Mouse (Mus musculus) T-helper 1 cell (primary cell): ENCODE measurements around the gene Col5a1.

Experiments used
- in situ Hi-C: fragments of 300-600 bp; cut with MboI, MseI; formaldehyde crosslinking; loops from one replicate; pipeline ENCODE4 v1.15.1; 2025; ENCODE audit warnings: high pct_unique_total_duplicates

Gene Col5a1

GRCm38 (mm10) chr2:27885456-27886147 is 623 bp upstream of the Col5a1 start:
- in situ Hi-C loops, result no loop called here

GRCm38 (mm10) chr2:27886608-27887460 is 609 bp downstream of the Col5a1 start:
- in situ Hi-C loops, result no loop called here

- in situ Hi-C loops, result no loop called here
Observed at GRCm38 (mm10) chr2:27887461-27888264, 1.4 kb downstream of the Col5a1 start.

- in situ Hi-C loops, result no loop called here
Observed at GRCm38 (mm10) chr2:27888603-27889545, 2.6 kb downstream of the Col5a1 start.

DNA sequence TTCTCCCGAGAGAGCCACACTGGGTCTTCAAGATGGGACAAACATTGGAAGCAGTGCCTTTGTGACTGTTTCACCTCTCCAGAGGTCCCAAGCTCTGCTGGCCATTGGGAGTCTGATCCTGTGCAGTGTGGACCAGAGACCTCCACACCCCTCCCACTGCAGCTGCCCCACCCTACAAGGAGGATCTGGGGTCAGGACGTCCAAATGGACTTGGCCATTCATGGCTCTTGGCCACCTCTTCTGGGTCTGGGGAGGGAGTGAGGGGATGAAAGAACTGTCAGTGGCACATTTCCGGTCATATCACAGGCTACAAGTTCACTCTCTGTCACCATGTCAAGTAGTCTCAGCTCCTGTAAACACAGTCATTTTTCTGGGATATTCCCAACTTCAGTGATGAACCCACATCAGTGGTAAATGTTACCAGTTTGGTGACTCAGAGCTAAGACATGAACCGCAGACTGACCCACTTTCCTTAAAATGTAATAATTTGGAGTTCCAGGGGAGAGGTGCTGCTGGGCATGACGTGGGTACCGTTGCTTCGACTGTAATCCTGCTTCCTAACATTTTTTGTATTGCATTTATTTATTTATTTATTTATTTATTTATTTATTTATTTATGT is 5.8 kb downstream of the Col5a1 start:
- in situ Hi-C loops, result no loop called here

DNA sequence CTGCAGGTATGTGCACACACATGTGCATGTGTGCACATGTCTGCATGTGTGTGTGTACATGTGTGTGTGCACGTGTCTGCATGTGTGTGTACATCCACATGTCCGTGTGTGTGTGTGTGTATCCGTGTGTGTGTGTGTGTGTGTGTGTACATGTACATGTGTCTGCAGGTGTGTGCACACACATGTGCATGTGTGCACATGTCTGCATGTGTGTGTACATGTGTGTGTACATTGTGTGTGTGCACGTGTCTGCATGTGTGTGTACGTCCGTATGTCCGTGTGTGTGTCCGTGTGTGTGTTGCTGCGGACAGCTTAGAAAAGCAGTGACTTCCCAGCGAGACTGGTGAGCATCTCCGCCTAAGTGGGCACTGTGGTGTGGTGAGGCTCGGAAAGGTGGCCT is 6.8 kb downstream of the Col5a1 start:
- in situ Hi-C loops, result no loop called here

DNA sequence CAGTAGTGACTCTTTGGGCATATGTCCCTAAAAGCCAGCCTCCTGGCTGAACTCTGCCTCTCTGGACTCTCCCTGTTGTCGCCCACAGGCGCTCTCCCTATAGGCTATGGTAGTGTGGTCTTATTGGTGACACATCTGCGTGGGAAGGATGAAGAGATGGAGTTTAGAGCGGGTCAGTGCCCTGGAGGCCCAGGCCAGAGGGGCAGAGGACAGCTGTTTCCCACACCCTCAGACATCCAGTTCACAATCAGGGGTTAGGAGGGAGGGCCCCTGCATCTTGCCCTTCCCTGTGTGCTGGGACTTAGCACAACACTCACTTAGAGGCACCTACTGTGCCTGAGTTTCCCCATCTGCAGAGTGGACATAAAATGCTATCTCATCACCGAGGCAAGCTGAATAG is 8.8 kb downstream of the Col5a1 start:
- in situ Hi-C loops, result no loop called here

GRCm38 (mm10) chr2:27895648-27896047 is 9.4 kb downstream of the Col5a1 start:
- in situ Hi-C loops, result no loop called here

- in situ Hi-C loops, result no loop called here
Observed at GRCm38 (mm10) chr2:27897161-27897560, 10.9 kb downstream of the Col5a1 start.

GRCm38 (mm10) chr2:27899894-27900293 is 13.7 kb downstream of the Col5a1 start:
- in situ Hi-C loops, result no loop called here

GRCm38 (mm10) chr2:27901076-27901475 is 14.9 kb downstream of the Col5a1 start:
- in situ Hi-C loops, result no loop called here

GRCm38 (mm10) chr2:27901525-27902245 is 15.5 kb downstream of the Col5a1 start:
- in situ Hi-C loops, result no loop called here

DNA sequence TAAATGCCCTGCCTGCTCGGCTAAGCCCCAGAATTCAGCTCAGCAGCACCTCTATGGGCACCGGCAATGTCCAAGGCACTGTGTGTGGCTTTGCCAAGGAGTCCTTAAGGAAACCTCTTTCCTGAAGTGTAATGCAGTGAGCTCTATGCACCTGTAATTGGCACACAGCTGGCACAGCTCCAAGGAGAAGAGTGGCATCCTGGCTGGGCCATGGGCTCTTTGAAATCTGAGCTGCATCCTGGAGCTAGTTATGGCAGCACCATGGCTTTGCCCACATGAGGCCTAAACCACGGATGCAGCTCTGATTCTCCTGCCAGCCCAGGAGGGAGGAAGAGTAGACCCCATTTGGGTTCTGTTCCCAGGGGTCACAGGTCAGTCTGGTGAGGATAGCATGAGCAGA is 16.1 kb downstream of the Col5a1 start:
- in situ Hi-C loops, result no loop called here

- in situ Hi-C loops, result no loop called here
Observed at GRCm38 (mm10) chr2:27905411-27905810, 19.2 kb downstream of the Col5a1 start.

GRCm38 (mm10) chr2:27910501-27910900 is 24.3 kb downstream of the Col5a1 start:
- in situ Hi-C loops, result no loop called here

DNA sequence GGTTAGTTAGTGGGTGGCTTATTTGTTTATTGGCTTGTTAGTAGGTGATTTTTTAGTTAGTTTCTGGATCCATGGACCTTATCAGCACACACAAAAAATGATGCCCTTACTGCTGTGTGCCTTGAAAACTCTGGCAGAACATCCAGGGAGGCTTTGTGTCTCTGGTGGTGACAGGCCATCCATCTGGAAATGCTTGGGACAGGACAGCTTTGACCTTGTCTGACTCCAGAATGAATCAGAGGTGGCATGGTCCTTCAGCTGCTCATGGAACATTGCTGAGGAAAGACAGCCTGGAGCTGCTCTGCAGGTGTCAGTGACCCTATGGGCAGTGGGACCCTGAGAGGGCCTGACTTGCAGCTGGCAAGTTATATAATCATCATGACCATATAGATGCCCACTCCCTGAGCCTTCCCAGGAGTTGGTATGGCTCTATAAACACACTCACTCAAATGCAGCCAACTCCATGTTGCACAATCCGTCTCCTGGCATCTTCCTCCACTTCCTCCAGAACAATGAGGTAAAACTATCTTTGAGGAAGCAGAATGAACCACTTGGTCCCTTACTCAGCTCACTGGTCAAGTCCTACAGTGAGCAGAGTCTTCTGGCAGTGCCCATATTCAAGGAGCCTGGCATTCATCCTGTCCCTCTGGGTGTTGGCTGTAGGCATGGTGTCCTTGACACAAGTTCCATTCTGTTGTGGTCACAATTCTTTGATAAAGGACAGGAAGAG is 26.5 kb downstream of the Col5a1 start:
- in situ Hi-C loops, result no loop called here

DNA sequence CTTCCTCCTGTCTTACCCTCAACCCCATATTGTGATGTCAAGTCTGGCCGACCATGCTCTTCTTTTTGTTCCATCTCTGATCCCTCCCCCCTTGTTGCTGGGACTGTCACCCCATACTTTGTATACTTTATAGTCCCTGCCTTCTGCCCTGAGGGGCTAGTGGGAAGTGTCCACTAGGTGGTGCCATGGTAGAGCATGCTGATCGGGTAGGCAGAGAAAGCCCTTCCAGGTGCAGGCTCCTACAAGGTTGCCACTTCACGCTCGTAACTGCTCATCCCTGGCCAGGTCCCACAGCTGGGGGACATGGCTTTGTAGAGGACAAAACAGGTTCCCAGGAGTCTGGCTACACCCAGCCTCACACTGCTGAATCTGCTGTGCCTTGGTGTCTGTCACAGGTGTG is 29.5 kb downstream of the Col5a1 start:
- in situ Hi-C loops, result no loop called here

GRCm38 (mm10) chr2:27916316-27916715 is 30.1 kb downstream of the Col5a1 start:
- in situ Hi-C loops, result no loop called here

DNA sequence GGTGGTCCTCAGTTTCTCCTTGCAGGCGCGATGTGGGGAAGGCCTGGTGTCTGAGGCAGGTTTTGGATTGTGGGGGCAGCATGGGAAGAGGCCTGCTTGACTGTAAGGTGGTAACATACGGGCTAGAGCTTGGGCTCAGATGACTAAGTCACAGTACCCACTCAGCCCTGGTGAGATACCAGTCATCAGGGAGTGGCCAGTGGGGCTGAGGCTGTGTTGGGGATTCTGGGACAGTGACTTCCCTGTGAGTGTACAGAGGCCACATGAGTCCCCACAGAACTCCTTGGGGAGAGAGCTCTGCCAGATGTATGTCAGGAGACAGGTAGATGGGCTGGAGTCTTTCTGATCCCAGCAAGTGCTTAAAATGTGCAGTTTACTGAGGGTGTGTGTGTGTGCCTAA is 31.0 kb downstream of the Col5a1 start:
- in situ Hi-C loops, result no loop called here
